Mouse (Mus musculus) ZHBTc4 (cell line): ENCODE data around the gene Rgcc.

Experiments
- DNase-seq: peaks from one replicate; pipeline ENCODE4 v3.0.0-alpha.2; 2011; ENCODE audit warnings: low read depth, low spot score

The Rgcc gene

DNA sequence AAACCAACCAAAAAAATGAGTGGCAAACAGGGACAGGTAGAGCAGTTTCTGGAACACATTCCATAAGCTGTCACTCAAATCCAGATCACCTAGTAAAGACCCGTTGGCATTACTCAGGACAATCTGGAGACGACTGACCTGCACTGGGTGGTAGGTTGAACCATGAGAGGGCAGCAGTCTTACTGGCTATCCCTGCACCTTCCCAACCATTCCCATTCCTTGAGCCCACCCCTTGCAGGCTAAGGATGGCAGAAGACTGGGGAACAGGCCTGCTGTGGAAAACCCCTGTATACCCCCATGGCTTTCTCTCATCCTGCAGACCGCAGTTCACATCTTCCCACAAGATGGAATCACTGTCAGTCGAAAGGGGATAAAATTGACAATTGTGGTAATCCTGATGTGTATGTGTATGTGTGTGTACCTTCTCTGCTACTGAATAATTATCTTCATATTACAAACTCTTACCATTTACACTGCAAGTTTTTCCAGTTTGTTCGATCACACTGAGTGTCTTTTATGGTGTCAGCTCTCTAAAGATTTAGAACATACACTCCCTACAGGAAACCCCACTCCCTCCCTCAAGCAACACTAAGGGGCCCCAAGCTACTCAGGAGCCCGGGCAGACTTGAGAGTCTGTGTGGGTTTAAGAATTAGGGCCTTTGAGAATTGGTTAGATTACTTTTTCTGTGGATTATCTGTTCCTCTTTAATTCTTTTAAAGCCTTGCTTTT is 59.6 kb downstream of the Rgcc start:
- no peak for DNase-seq

DNA sequence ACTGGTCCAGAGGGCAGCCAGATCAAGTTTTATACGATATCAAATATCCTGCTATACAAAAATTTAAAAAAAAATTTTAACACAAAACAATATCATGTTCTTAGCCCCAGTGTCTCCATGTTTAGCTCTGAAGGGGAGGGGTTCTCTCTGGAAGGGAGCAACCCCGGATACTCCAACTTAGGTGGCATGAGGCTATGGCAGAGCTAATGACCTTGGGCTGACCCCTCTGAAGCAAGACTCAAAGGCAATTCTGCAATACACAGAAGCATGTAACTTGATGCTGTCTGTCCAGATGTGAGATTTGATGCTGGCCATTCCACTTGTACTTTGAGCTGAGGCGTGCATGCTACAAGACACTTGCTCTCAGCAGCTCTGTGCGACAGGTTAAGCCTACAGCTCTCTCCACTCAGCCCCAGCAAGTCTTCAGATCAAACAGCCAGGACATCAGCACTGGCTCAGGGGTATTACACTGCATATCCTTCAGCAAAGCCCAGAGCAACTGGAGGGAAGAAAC is 60.3 kb downstream of the Rgcc start:
- no peak for DNase-seq

DNA sequence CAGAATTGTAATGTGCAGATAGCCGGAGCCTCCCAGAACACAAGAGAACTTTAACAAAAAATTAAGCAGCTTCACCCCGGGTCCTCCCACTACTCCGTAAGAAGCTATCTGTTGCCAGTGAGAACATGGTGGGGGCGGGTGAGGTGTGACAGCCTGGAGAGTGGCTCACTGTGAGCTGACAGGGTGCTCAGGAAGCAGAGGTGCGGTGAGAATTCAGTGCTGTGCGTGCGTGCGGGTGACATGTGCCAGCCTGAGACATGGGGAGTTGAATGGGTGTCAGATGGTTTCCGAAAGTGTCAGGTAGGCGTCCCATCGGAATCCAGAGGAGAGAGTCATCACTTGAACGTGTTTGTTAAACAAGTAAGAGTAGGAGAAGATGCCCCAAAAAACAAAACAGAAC is 62.0 kb downstream of the Rgcc start:
- no peak for DNase-seq
